Mouse (Mus musculus) gastrocnemius, postnatal 36 days (tissue): ENCODE results near the gene Ccdc92b. TPM values are rescaled to one million over a fixed set of nuclear protein-coding genes. Genes with fewer than 3 reads are reported as not detected.

Experiments
- DNase-seq, 2 experiments: peaks; one replicate each; pipeline ENCODE4 v3.0.0; 2022
- intact Hi-C: fragments of 180-260 bp; cut with DNase I; formaldehyde crosslinking; loops from one replicate; pipeline ENCODE4 v1.15.1; 2025
- total RNA-seq, 2 experiments: library from RNA; stranded (reverse); gene quantifications; 2 replicates each; pipeline ENCODE4 v1.2.3; 2021

Gene Ccdc92b
- total RNA-seq, 2 experiments from 2014 or later = 0.05 to 0.10 TPM

DNA sequence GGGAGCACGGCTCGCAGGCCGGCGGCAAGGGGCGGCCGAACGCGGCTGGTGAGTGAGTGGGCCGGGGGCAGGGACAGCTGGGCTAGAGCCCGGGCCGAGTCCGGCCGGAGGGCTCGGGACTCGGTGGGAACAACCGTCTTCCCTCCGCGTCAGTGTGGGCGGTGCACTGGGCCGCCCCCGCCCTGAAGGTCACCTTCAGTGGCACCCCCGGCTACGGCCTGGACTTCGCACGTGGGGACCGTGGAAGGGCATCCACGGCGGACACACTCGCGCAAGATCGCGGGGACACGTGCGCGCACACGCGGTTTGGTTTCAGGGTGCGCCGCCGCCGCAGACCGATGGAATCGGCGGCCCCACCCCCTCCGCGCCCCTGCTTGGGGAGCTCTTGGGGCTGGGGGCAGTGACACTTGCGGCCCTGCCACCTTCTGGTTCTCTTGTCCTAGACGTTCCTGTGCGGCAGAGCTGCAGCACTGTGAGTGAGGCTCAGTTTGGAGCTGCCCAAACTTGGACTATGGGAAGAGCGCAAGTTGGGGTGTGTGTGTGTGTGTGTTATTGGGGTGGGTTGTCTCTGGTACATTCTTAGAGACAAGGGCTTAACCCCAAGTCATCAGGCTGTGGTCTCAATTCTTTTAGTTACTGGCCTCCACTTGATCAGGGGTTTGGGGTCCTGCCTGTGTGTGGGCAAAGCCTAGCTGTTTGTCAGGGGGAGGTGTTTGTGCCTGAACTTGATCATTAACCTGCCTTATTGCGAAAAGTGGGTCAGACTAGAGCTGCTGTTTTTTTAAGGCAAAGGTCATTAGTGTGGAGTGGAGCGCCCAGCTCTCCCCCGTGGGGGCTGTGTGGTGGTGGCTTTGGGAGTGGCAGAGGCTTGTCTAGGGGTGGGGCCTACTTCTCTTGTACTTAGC, 30.5 kb downstream of the Ccdc92b start:
- DNase-seq = peak in 1 of 2 experiments; percentile 16
- intact Hi-C loops = loop anchor here (5.0 kb wide), 2 partner anchors 72 to 182 kb away; partner anchors contain the start of genes Mnt and Pafah1b1

GRCm38 (mm10) chr11:74650576-74651100, 31.2 kb downstream of the Ccdc92b start:
- intact Hi-C loops = loop anchor here (5.0 kb wide), 1 partner anchor 72 kb away; the partner anchor contains the start of gene Pafah1b1
- DNase-seq = no peak

- intact Hi-C loops = loop anchor here (5.0 kb wide), 1 partner anchor 70 kb away; the partner anchor contains the start of gene Pafah1b1
- DNase-seq = peak in 1 of 2 experiments; percentile 20
Observed at GRCm38 (mm10) chr11:74652791-74653191, 33.4 kb downstream of the Ccdc92b start.

GRCm38 (mm10) chr11:74653385-74653784, 34.0 kb downstream of the Ccdc92b start:
- intact Hi-C loops = loop anchor here (5.0 kb wide), 1 partner anchor 69 kb away; the partner anchor contains the start of gene Pafah1b1
- DNase-seq = peak in 1 of 2 experiments; percentile 26

GRCm38 (mm10) chr11:74655941-74656340, 36.5 kb downstream of the Ccdc92b start:
- no peak for DNase-seq
- intact Hi-C loops = no loop called here

- intact Hi-C loops = no loop called here
- peak in 1 of 2 experiments; percentile 11 for DNase-seq
Observed at GRCm38 (mm10) chr11:74660336-74660735, 40.9 kb downstream of the Ccdc92b start.

- intact Hi-C loops = no loop called here
- peak in 1 of 2 experiments; percentile 7 for DNase-seq
Observed at GRCm38 (mm10) chr11:74661641-74662040, 42.2 kb downstream of the Ccdc92b start.

GRCm38 (mm10) chr11:74662221-74662620, 42.8 kb downstream of the Ccdc92b start:
- no peak for DNase-seq
- intact Hi-C loops = no loop called here

- DNase-seq = peak in 1 of 2 experiments; percentile 7
- intact Hi-C loops = no loop called here
Observed at GRCm38 (mm10) chr11:74664279-74664678, 44.9 kb downstream of the Ccdc92b start.

DNA sequence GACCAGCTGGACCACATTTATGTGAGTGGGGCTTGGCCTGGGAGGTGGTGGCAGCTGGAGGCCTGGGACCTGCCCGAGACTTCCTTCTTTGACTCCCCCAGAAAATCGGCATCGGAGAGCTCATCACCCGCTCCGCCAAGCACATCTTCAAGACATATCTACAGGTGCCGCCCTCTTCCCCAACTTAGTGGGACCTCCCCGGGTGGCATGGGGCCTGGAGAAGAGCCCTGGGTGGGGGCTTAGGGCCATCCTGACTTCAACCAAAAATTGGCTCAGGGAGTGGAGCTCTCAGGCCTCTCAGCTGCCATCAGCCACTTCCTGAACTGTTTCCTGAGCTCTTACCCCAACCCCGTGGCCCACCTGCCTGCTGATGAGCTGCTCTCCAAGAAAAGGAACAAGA, 45.5 kb downstream of the Ccdc92b start:
- intact Hi-C loops = no loop called here
- peak in 1 of 2 experiments; percentile 12 for DNase-seq

GRCm38 (mm10) chr11:74665631-74666283, 46.4 kb downstream of the Ccdc92b start:
- intact Hi-C loops = no loop called here
- DNase-seq = peak in 1 of 2 experiments; percentile 8

- intact Hi-C loops = no loop called here
- no peak for DNase-seq
Observed at GRCm38 (mm10) chr11:74666284-74666652, 46.9 kb downstream of the Ccdc92b start.

- no peak for DNase-seq
- intact Hi-C loops = no loop called here
Observed at GRCm38 (mm10) chr11:74666776-74667581, 47.6 kb downstream of the Ccdc92b start.

DNA sequence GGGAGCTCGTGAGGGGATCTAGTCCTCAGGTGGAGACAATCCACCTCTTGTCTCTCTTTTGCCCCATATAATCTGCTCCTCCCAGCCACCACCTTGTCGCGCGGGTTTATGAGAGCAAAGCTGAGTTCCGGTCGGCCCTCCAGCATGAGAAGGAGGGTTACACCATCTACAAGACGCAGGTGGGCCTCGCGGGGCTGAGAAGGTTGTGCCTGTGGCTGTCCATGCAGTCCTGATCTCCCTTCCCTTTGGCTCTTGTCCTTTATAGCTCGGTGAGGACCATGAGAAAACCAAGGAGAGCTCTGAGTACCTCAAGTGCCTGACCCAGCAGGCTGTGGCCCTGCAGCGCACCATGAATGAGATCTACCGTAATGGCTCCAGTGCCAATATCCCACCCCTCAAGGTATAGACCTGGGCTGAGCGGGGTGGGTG, 48.2 kb downstream of the Ccdc92b start:
- DNase-seq = no peak
- intact Hi-C loops = no loop called here

GRCm38 (mm10) chr11:74668466-74668865, 49.1 kb downstream of the Ccdc92b start:
- no peak for DNase-seq
- intact Hi-C loops = no loop called here

DNA sequence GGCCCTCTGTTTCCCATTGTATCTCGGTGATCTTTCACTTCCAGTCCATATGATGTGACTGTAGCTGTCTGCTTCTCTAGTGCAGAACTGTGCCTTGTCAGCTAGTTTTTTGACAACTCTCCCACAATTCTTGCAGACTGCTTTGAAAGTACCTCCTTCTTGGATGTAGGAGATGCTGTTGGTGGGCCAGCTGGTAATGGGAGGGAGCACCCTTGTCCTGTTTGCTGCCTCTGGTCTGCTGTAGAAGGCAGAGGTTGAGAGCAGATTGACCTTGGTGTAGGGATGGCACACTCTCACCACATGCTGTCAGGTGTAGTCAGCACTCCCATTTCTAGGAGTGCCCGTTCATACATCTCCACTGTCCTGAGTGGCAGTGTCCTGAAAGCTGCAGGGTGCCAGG, 49.6 kb downstream of the Ccdc92b start:
- intact Hi-C loops = no loop called here
- no peak for DNase-seq

DNA sequence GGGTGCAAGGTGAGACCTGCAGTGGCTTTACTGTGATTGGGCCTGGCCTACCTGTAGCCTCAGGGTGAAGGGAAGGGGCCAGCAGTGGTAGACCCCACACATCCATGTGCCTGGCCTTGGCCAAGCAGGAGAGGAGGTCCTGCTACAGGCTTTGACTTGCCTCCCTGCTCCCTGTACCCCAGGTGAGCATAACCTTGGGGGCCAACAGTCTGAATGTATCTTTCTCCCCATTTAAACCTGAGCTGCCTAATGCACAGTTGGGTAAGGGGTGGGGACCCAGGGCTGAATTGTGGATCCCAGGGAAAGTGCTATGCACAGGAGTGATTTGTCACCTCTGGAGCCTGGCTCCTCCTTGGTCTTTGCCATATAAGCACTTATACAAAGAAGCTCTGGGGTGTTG, 50.7 kb downstream of the Ccdc92b start:
- intact Hi-C loops = no loop called here
- no peak for DNase-seq

DNA sequence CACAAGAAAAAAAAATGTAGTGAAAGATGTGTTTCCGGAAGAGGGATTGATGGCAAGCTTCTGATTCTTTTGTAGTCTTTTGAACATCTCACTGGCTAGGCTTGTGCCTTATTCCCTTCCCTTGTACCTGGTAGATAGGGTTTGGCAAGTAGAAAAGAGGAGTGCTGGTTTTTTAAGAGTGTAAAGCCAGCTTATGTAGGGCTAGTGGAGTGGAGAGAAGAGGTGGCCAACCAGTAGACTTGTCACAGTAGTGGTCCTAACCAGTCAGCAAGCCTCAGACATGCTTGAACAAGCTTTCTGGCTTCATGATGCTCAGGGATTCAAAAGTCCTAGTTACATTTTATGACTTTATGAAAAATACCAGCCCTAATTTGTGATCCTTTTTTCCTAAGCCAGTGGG, 51.6 kb downstream of the Ccdc92b start:
- intact Hi-C loops = no loop called here
- DNase-seq = no peak

GRCm38 (mm10) chr11:74671839-74672238, 52.4 kb downstream of the Ccdc92b start:
- DNase-seq = no peak
- intact Hi-C loops = no loop called here

GRCm38 (mm10) chr11:74672901-74673513, 53.6 kb downstream of the Ccdc92b start:
- DNase-seq = no peak
- intact Hi-C loops = no loop called here
